In genomic region chr8:128361343-128361870, GRCm38 (mm10) we compare ENCODE assay signal across 9 mouse cellular contexts. TPM values are rescaled to one million over a fixed set of nuclear protein-coding genes. Genes with fewer than 3 reads are reported as not detected.
DNase-seq lines count a peak whose midpoint lies in the region; ATAC-seq lines count a peak whose summit lies in the region.
"Had no signal": no experiment of that assay in that cellular context is flagged by ENCODE, and none has a peak within 500 bp of the region (broad histone marks: within the 10 kb centered on the region; RNA-seq: fewer than 3 reads in every experiment).

No protein-coding gene starts in this region.

- H3K4me1 ChIP-seq in heart, embryonic 13.5 days = peaks cover 57% of the 10 kb centered on the region
- peaks cover 71% of the 10 kb centered on the region for H3K4me1 ChIP-seq in hindbrain, embryonic 10.5 days (replicated peaks)
- peaks cover 80% of the 10 kb centered on the region for H3K4me1 ChIP-seq in midbrain, embryonic 10.5 days

- ATAC-seq in heart, embryonic 13.5 days (ENCODE audit: extremely low read depth, insufficient number of reproducible peaks, low FRiP score, low TSS enrichment) = no peak
- ATAC-seq in megakaryocyte-erythroid progenitor cell, adult 5-6 weeks (replicated peaks; ENCODE audit: low FRiP score, low TSS enrichment, poor library complexity, severe bottlenecking) = no peak

- DNase-seq in heart, postnatal 4 days = no peak
- DNase-seq in brain, adult 2 months (ENCODE audit: low read depth, low spot score) = peak; percentile 29
- DNase-seq in hindbrain, embryonic 10.5 days (ENCODE audit: low spot score) = no peak
- DNase-seq in midbrain, embryonic 10.5 days (ENCODE audit: low spot score) = no peak
- no peak for DNase-seq in urinary bladder, adult 18-20 months (ENCODE audit: low spot score in 2 of 2)
- DNase-seq in gastrocnemius, postnatal 36 days = no peak
- DNase-seq: kidney, adult 8-10 months had no signal

- H3K27ac ChIP-seq in heart, embryonic 13.5 days (replicated peaks) = peak overlapping the region; percentile 100
- H3K27ac ChIP-seq in hindbrain, embryonic 10.5 days = no peak overlapping the region
- H3K27ac ChIP-seq in midbrain, embryonic 10.5 days (replicated peaks) = no peak overlapping the region

- H3K9me3 ChIP-seq in heart, embryonic 13.5 days = no peaks in the 10 kb centered on the region
- no peaks in the 10 kb centered on the region for H3K9me3 ChIP-seq in hindbrain, embryonic 10.5 days
- H3K9me3 ChIP-seq in midbrain, embryonic 10.5 days (replicated peaks) = no peaks in the 10 kb centered on the region

- peak overlapping the region; percentile 96 for H3K4me2 ChIP-seq in heart, embryonic 13.5 days

- WGBS in heart, embryonic 13.5 days = 8% methylated on average over 5 of the region's 5 CpGs
- 51% methylated on average over 5 of the region's 5 CpGs for WGBS in hindbrain, embryonic 10.5 days
- WGBS in midbrain, embryonic 10.5 days = 27% methylated on average over 5 of the region's 5 CpGs

- no peaks in the 10 kb centered on the region for H3K27me3 ChIP-seq in heart, embryonic 13.5 days (replicated peaks)
- peaks cover 36% of the 10 kb centered on the region for H3K27me3 ChIP-seq in hindbrain, embryonic 10.5 days (ENCODE audit: insufficient read depth, poor library complexity, severe bottlenecking)
- peaks cover 69% of the 10 kb centered on the region for H3K27me3 ChIP-seq in midbrain, embryonic 10.5 days (ENCODE audit: low read depth, poor library complexity, severe bottlenecking)

- peak overlapping the region; percentile 98 for H3K4me3 ChIP-seq in heart, embryonic 13.5 days
- H3K4me3 ChIP-seq in hindbrain, embryonic 10.5 days = peak overlapping the region; percentile 78
- H3K4me3 ChIP-seq in midbrain, embryonic 10.5 days = peak overlapping the region; percentile 18; the same call in 1 of the 2 replicates

- H3K9ac ChIP-seq in heart, embryonic 13.5 days = peak overlapping the region; percentile 99

- H3K36me3 ChIP-seq in heart, embryonic 13.5 days = peaks cover 30% of the 10 kb centered on the region
- H3K36me3 ChIP-seq in hindbrain, embryonic 10.5 days = no peaks in the 10 kb centered on the region
- no peaks in the 10 kb centered on the region for H3K36me3 ChIP-seq in midbrain, embryonic 10.5 days

- intact Hi-C loops in gastrocnemius, postnatal 36 days (cut with DNase I) = loop anchor here (5.0 to 10.0 kb wide), 4 partner anchors 527 to 1169 kb away; no protein-coding TSS in a partner anchor

RNA-seq across cellular contexts. Expression of gene Nrp1, which starts 3.0 kb away (rescaled TPM):
- 120 and 121 TPM in 2 replicates for polyA plus RNA-seq in heart, embryonic 13.5 days (2015; fragmentation: Nextera tagmentation; extraction: Ambion mirVana)
- total RNA-seq in heart, postnatal 4 days (2021) = 100 to 1,000 TPM; 153 to 156 TPM
- polyA plus RNA-seq in hindbrain, embryonic 10.5 days (2016; fragmentation: Nextera tagmentation; extraction: Ambion mirVana) = 34.8 and 39.2 TPM in 2 replicates
- 19.6 and 20.9 TPM in 2 replicates for polyA plus RNA-seq in midbrain, embryonic 10.5 days (2016; fragmentation: Nextera tagmentation; extraction: Ambion mirVana)
- total RNA-seq in megakaryocyte-erythroid progenitor cell, adult 5-6 weeks (2014; fragmentation: Nextera tagmentation) = 0.15 and 0.20 TPM in 2 replicates
- total RNA-seq in megakaryocyte-erythroid progenitor cell, adult 5-6 weeks (2017) = 0.23 and 0.76 TPM in 2 replicates
- 10 to 100 TPM; 20.6 to 33.3 TPM for total RNA-seq in gastrocnemius, postnatal 36 days (2021)

Comparison
In these comparisons a context has a peak if more than half of its experiments do, and no peak if none do; other contexts are left out.
1. H3K4me3 ChIP-seq: peak in every context shown above with its lines; median percentile 98 in heart, embryonic 13.5 days; 78 in hindbrain, embryonic 10.5 days; 18 in midbrain, embryonic 10.5 days.
2. RNA of gene Nrp1, which starts 3.0 kb away (total RNA-seq): 153 to 156 TPM in heart, postnatal 4 days and 20.6 to 33.3 TPM in gastrocnemius, postnatal 36 days; 0.15 to 0.76 TPM in megakaryocyte-erythroid progenitor cell, adult 5-6 weeks; every median in the first group is over 10 times any median in the second.